Mouse (Mus musculus) CD4-positive, CD25-positive, alpha-beta regulatory T cell, adult 4 months (primary cell): ENCODE data around the gene Olfr623. TPM values are rescaled to one million over a fixed set of nuclear protein-coding genes. Genes with fewer than 3 reads are reported as not detected.

Experiments
- ATAC-seq: one replicate; pipeline ENCODE4 v1.8.0; 2017
- polyA plus RNA-seq, 2 experiments: library from polyadenylated mRNA; unstranded; fragments of 100-300 nt; shearing (Covaris generic); gene quantifications; one replicate each; pipeline ENCODE4 v1.2.1; 2017

Olfr623 gene
- polyA plus RNA-seq: not detected

DNA sequence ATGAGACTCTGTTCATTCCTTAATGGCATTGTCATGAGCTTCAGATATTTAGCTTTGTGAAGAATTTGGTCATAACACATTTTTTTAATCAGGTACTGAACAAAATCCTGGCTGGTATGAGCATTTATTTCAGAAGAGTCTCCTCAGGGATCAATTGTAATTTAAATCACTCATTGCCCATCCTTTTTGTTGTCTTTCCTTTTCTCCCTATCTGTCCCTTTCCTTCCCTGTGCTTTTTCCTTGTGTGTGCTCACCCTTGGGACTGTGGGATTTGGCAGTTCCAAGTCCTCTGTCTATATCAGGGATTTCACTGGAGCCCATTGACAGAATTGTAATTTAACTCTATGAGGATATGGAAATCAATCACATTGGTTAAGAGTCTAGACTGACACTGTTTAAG, at the start of gene Olfr623:
Olfr623 (minus strand) TSS at position 101 of the 400 bp plus-strand sequence.
- ATAC-seq: no peak

DNA sequence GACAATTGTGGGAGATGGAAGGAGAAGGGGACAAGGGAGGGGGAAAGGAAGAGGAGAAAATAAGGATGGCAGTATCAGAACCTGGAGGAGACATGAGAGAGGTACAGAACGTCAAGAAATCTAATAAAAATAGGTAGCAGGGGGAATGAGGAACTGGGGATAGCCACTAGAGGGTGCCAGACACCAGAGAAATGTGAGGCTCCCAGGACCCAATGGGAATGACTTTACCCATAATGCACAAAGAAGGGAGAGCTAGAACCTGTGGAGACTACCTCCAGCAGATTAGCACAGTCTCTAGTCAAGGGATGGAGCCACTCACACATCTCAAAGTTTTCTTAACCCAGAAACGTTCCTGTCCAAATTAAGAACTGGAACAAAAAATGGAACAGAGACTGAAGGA, 48.5 kb upstream of the Olfr623 start:
- ATAC-seq: no peak

DNA sequence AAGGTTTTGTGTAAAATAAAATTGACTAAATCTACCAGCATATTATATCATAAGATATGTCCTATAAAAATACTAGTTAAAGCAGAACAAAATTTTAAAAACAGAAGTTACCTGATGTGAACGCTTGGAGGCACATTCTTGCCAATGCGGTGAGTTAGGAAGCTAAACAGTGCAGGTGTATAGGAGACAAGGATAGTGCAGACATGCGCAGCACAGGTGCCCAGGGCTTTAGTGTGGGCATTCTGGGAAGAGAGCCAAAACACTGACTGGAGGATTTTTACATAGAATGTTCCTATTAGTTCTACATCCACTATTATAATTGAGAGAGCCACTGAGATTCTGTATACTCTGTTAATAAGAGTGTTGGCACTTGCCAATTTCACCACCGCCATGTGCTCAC, 36.0 kb upstream of the Olfr623 start:
- ATAC-seq: no peak

DNA sequence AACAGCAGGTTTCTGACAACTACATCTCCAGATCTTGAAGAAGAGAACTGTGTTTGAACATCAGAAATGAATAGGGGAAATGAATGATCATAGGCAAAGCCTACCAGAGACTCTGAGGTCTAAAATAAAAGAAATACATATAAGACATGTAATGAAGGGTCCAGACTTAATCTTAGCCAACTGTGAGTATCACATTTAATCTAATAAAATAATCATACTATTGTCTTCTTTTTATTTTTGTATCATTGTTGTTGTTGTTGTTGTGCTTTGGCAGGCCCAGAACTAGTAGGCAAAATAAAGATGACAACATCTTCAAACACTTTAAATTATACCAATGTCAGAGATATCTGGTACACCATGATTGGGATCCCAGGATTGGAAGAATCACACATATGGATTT, 18.9 kb upstream of the Olfr623 start, which contains the start of gene Olfr625-ps1:
Olfr625-ps1 (plus strand) TSS at position 301 of the 400 bp plus-strand sequence.
- no peak for ATAC-seq

DNA sequence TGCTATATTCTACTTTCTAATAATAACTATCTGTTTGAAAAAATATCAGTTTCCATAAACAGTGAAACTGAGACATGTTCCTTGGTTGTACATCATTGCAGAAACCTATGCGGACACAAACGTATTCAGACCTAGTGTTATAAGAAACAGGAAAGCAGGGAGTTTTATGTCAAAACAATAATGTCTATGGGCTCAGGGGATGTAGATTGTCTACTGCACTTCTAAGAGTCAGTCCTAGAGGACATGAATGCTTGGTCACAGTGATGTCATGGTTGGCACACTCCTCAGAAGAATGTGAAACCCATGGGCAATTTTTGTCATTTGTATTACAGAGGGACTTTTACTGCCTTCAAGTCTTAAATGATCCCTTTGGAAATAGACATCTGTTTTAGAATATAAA, 7.6 kb upstream of the Olfr623 start, which contains the start of gene Olfr624:
Olfr624 (minus strand) TSS at position 101 of the 400 bp plus-strand sequence.
- ATAC-seq: no peak

DNA sequence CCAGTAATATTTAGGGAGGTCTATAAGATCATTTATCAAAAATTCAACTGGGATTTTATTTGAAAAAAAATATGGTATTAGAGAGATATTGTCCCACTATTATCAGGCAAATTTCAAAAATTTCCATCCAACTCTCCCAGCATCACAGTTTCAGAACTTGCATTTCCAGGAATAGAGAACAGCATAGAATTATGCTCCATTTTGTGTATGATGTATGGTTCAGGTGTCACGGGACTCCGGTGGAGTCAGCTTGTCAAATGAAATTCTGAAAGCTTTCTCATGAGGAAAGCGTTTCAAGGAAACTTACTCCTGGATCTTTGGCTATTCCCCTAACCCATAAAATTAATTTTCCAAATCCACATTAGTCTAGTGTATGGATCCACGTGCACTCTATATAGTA, 19.4 kb downstream of the Olfr623 start:
- no peak for ATAC-seq

DNA sequence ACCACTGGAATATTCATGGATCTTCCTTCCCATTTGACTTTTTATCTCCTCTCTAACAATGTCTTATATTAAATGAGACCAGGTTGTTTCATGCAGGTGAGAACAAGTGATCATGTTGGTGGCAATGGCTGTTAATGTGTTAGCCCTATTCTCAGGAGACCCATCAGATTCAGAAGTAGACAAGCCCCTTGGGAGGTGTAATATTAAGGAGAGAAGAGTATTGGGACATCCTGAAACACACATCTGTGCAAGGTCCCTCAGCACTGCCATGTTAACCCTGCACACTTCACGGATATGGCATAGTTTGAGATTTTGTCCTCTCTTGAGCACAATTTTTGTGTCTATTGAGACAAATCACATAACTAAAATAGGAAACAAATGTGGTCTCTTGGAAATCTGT, 20.9 kb downstream of the Olfr623 start, which contains the start of gene Olfr622:
Olfr622 (minus strand) TSS at position 101 of the 400 bp plus-strand sequence.
- ATAC-seq: no peak

DNA sequence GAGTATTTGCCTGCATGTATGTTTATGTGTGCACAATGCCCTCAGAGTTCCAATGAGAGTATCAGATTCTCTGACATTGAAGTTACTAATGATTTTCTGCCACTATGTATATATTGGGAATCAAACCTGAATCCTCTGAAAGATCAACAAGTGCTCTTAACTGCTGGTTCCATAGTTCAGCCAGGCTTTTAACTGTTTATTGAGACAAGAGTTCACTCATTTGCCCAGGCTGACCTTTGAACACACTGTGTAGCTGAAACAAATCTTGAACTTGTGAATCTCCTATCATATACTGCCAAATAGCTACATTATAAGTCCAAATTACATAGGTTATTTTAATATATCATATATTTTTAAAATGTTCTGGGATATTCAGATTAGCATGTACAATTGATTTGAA, 26.7 kb downstream of the Olfr623 start:
- ATAC-seq: no peak

DNA sequence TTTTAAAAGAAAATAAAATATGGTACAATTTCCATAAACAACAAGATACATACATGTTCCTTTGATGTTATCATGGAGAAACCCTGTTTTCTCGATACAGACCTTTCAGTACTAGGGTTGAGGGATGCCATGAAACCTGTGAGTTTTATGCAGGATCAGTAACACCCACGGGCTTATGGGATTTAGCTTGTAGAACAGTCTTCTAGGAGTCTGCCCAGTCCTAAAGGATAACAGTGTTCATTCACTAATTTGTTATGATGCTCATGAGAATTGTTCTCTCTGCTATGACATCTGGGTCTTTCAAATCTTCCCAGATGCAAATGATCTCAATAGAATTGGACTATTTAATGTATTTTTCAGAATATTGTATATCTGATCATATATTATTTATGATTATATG, 51.1 kb downstream of the Olfr623 start, which contains the start of gene Olfr620:
Olfr620 (minus strand) TSS at position 101 of the 400 bp plus-strand sequence.
- no peak for ATAC-seq

Other genes with a start within 250 kb of the Olfr623 start
- not detected for gene Usp17lc, start 248.6 kb downstream of the Olfr623 start, polyA plus RNA-seq
- gene Olfr605, start 218.3 kb downstream of the Olfr623 start, polyA plus RNA-seq: not detected
- not detected for gene Olfr606, start 214.7 kb downstream of the Olfr623 start, polyA plus RNA-seq
- gene Olfr607, start 199.5 kb downstream of the Olfr623 start, polyA plus RNA-seq: under 1 TPM in 1 of 2 experiments, not detected in 1; 0.12 TPM
- not detected for gene Olfr608, start 193.8 kb downstream of the Olfr623 start, polyA plus RNA-seq
- gene Olfr609, start 165.6 kb downstream of the Olfr623 start, polyA plus RNA-seq: not detected
- gene Olfr610, start 151.6 kb downstream of the Olfr623 start, polyA plus RNA-seq: not detected
- gene Olfr611, start 142.9 kb downstream of the Olfr623 start, polyA plus RNA-seq: not detected
- gene Olfr612, start 121.0 kb downstream of the Olfr623 start, polyA plus RNA-seq: not detected
- not detected for gene Olfr613, start 115.6 kb downstream of the Olfr623 start, polyA plus RNA-seq
- gene Olfr615, start 107.6 kb downstream of the Olfr623 start, polyA plus RNA-seq: not detected
- not detected for gene Olfr616, start 94.6 kb downstream of the Olfr623 start, polyA plus RNA-seq
- gene Olfr617, start 90.6 kb downstream of the Olfr623 start, polyA plus RNA-seq: not detected
- not detected for gene Olfr618, start 73.6 kb downstream of the Olfr623 start, polyA plus RNA-seq
- not detected for gene Olfr619, start 63.1 kb downstream of the Olfr623 start, polyA plus RNA-seq
- 1 to 10 TPM in 1 of 2 experiments, not detected in 1; 1.3 TPM for gene Olfr620, start 51.2 kb downstream of the Olfr623 start, polyA plus RNA-seq
- not detected for gene Olfr622, start 21.0 kb downstream of the Olfr623 start, polyA plus RNA-seq
- gene Olfr624, start 7.5 kb upstream of the Olfr623 start, polyA plus RNA-seq: not detected
- not detected for gene Olfr625-ps1, start 19.0 kb upstream of the Olfr623 start, polyA plus RNA-seq
- not detected for gene Olfr243, start 51.0 kb upstream of the Olfr623 start, polyA plus RNA-seq
- not detected for gene Olfr628, start 66.7 kb upstream of the Olfr623 start, polyA plus RNA-seq
- not detected for gene Olfr629, start 81.2 kb upstream of the Olfr623 start, polyA plus RNA-seq
- gene Olfr630, start 93.6 kb upstream of the Olfr623 start, polyA plus RNA-seq: not detected
- gene Olfr69, start 107.9 kb upstream of the Olfr623 start, polyA plus RNA-seq: not detected
- gene Olfr68, start 116.0 kb upstream of the Olfr623 start, polyA plus RNA-seq: not detected
- not detected for gene Olfr67, start 128.1 kb upstream of the Olfr623 start, polyA plus RNA-seq
- 1 to 10 TPM in 1 of 2 experiments, not detected in 1; 2.4 TPM for gene Hbb-bt, start 150.3 kb upstream of the Olfr623 start, polyA plus RNA-seq
- 1 to 10 TPM; 3.4 to 7.7 TPM for gene Hbb-bs, start 164.4 kb upstream of the Olfr623 start, polyA plus RNA-seq
- not detected for gene Hbb-bh2, start 176.8 kb upstream of the Olfr623 start, polyA plus RNA-seq
- not detected for gene Hbb-bh1, start 179.5 kb upstream of the Olfr623 start, polyA plus RNA-seq
- not detected for gene Hbb-y, start 189.5 kb upstream of the Olfr623 start, polyA plus RNA-seq
- under 1 TPM in 1 of 2 experiments, not detected in 1; 0.13 TPM for gene Olfr66, start 222.6 kb upstream of the Olfr623 start, polyA plus RNA-seq
- under 1 TPM in 1 of 2 experiments, not detected in 1; 0.07 TPM for gene Olfr64, start 230.8 kb upstream of the Olfr623 start, polyA plus RNA-seq
- gene Olfr65, start 239.8 kb upstream of the Olfr623 start, polyA plus RNA-seq: not detected